Mouse (Mus musculus) MEL (cell line): ENCODE measurements around the gene Gjc1. TPM values are rescaled to one million over a fixed set of nuclear protein-coding genes. Genes with fewer than 3 reads are reported as not detected.

Experiments used
- DNase-seq: peaks from one replicate; pipeline ENCODE4 v3.0.0; 2011; ENCODE audit warnings: low read depth, low spot score
- H3K27ac ChIP-seq: 2 replicates; pipeline ENCODE4 v1.5.1; 2012; ENCODE audit warnings: low read depth, mild to moderate bottlenecking, control low read depth, low read length, moderate library complexity; ENCODE audit not compliant: control insufficient read depth
- H3K27me3 ChIP-seq, 2 experiments: fragments of 150-350 bp in 1 of 2; sonication (generic) in 1 of 2; 2 replicates each; pipeline ENCODE4 v1.6.1; 2012; ENCODE audit warnings: low read length in 2 of 2, mild to moderate bottlenecking in 2 of 2, improper control_type of control experiment in 1 of 2, moderate library complexity in 1 of 2; ENCODE audit not compliant: insufficient read depth in 2 of 2, control insufficient read depth in 1 of 2
- H3K36me3 ChIP-seq, 2 experiments: 2 replicates each; pipeline ENCODE4 v1.6.1; 2012 to 2014; ENCODE audit warnings: low read length in 2 of 2, improper control_type of control experiment in 1 of 2, inconsistent platforms in 1 of 2, mild to moderate bottlenecking in 1 of 2; ENCODE audit not compliant: insufficient read depth in 2 of 2, control insufficient read depth in 1 of 2
- H3K4me1 ChIP-seq, 2 experiments: fragments of 150-350 bp in 1 of 2; sonication (generic) in 1 of 2; 2 replicates each; pipeline ENCODE4 v1.6.1; 2012; ENCODE audit warnings: low read length in 2 of 2, improper control_type of control experiment in 1 of 2, mild to moderate bottlenecking in 1 of 2; ENCODE audit not compliant: insufficient read depth in 2 of 2, control insufficient read depth in 1 of 2
- H3K4me3 ChIP-seq, 2 experiments: fragments of 150-350 bp in 1 of 2; sonication (generic) in 1 of 2; 2 replicates each; pipeline ENCODE4 v1.5.1; 2012; ENCODE audit warnings: low read depth in 2 of 2, low read length in 2 of 2, mild to moderate bottlenecking in 2 of 2, moderate library complexity in 2 of 2, control low read depth in 1 of 2, improper control_type of control experiment in 1 of 2; ENCODE audit not compliant: control insufficient read depth in 1 of 2, insufficient read depth in 1 of 2
- H3K79me2 ChIP-seq: 2 replicates; pipeline ENCODE4 v1.6.1; 2012; ENCODE audit warnings: mild to moderate bottlenecking, low read length, moderate library complexity; ENCODE audit not compliant: control insufficient read depth, poor library complexity, insufficient read depth
- H3K9ac ChIP-seq: 2 replicates; pipeline ENCODE4 v1.6.1; 2012; ENCODE audit warnings: low read depth, mild to moderate bottlenecking, control low read depth, low read length, moderate library complexity; ENCODE audit not compliant: control insufficient read depth, poor library complexity, severe bottlenecking
- H3K9me3 ChIP-seq: fragments of 150-350 bp; sonication (generic); replicated peaks from 2 replicates; pipeline ENCODE4 v1.6.1; 2012; ENCODE audit warnings: mild to moderate bottlenecking, low read length, improper control_type of control experiment, moderate library complexity; ENCODE audit not compliant: insufficient read depth
- BHLHE40 ChIP-seq: IDR thresholded peaks from 2 replicates; pipeline ENCODE4 v1.6.1; 2012; ENCODE audit warnings: low read depth, mild to moderate bottlenecking, inconsistent platforms, low read length, improper control_type of control experiment, borderline replicate concordance
- GABPA ChIP-seq: IDR thresholded peaks from 2 replicates; pipeline ENCODE4 v1.6.1; 2012; ENCODE audit warnings: low read depth, mild to moderate bottlenecking, inconsistent platforms, low read length, improper control_type of control experiment, moderate library complexity
- JUND ChIP-seq: IDR thresholded peaks from 2 replicates; pipeline ENCODE4 v1.6.1; 2011; ENCODE audit warnings: low read depth, mild to moderate bottlenecking, improper control_type of control experiment, low read length
- MEF2A ChIP-seq: IDR thresholded peaks from 2 replicates; pipeline ENCODE4 v1.6.1; 2014; ENCODE audit warnings: low read depth, mild to moderate bottlenecking, inconsistent platforms, low read length, improper control_type of control experiment; ENCODE audit not compliant: poor library complexity, insufficient replicate concordance, severe bottlenecking; ENCODE audit errors: extremely low read depth
- MXI1 ChIP-seq: IDR thresholded peaks from 2 replicates; pipeline ENCODE4 v1.6.1; 2011; ENCODE audit warnings: mild to moderate bottlenecking, low read depth, low read length, improper control_type of control experiment
- MYB ChIP-seq: IDR thresholded peaks from 2 replicates; pipeline ENCODE4 v1.6.1; 2011; ENCODE audit warnings: mild to moderate bottlenecking, low read depth, low read length, improper control_type of control experiment
- POLR2AphosphoS2 ChIP-seq: IDR thresholded peaks from 2 replicates; pipeline ENCODE4 v1.6.1; 2011; ENCODE audit warnings: low read length, improper control_type of control experiment
- POLR2AphosphoS5 ChIP-seq: IDR thresholded peaks from 2 replicates; pipeline ENCODE4 v1.6.1; 2012; ENCODE audit warnings: low read depth, borderline replicate concordance, mild to moderate bottlenecking, inconsistent platforms, low read length, moderate library complexity, mixed read lengths
- RCOR1 ChIP-seq: IDR thresholded peaks from 2 replicates; pipeline ENCODE4 v1.6.1; 2012; ENCODE audit warnings: low read depth, mild to moderate bottlenecking, inconsistent platforms, low read length, improper control_type of control experiment
- SIN3A ChIP-seq: IDR thresholded peaks from 2 replicates; pipeline ENCODE4 v1.6.1; 2012; ENCODE audit warnings: low read length, improper control_type of control experiment, inconsistent platforms
- USF1 ChIP-seq: IDR thresholded peaks from 2 replicates; pipeline ENCODE4 v1.6.1; 2014; ENCODE audit warnings: low read depth, mild to moderate bottlenecking, inconsistent platforms, low read length, improper control_type of control experiment, moderate library complexity
- USF2 ChIP-seq, 2 experiments: IDR thresholded peaks; 2 replicates each; pipeline ENCODE4 v1.6.1; 2011 to 2012; ENCODE audit warnings: improper control_type of control experiment in 2 of 2, low read length in 2 of 2, borderline replicate concordance in 1 of 2, inconsistent platforms in 1 of 2, low read depth in 1 of 2, mild to moderate bottlenecking in 1 of 2; ENCODE audit not compliant: insufficient read depth in 1 of 2
- polyA plus RNA-seq, 2 experiments: library from polyadenylated mRNA; stranded (reverse) in 1 of 2; unstranded in 1 of 2; fragments of >175 nt in 1 of 2; fragments of >200 nt in 1 of 2; gene quantifications; 2 replicates each; pipeline versions ENCODE4 v1.2.1 to v1.2.4; 2012; ENCODE audit warnings: low replicate concordance in 2 of 2, low read depth in 1 of 2; ENCODE audit not compliant: insufficient read length in 2 of 2, insufficient read depth in 1 of 2, missing spikeins in 1 of 2
- total RNA-seq: library from RNA; depleted of rRNA; stranded (reverse); fragments of 300-350 nt; gene quantifications from 2 replicates; pipeline ENCODE4 v1.2.3, GENCODE M21; 2012; rRNA removed

The Gjc1 gene
- total and polyA plus RNA-seq, 3 experiments, result not detected

- no peak overlapping the region for H3K27ac ChIP-seq
- DNase-seq, result no peak
- no peaks in the 10 kb centered on the region for H3K4me1 ChIP-seq
- H3K36me3 ChIP-seq, result no peaks in the 10 kb centered on the region
- H3K9me3 ChIP-seq, result no peaks in the 10 kb centered on the region
- no peaks in the 10 kb centered on the region for H3K79me2 ChIP-seq
- TF ChIP-seq JUND (no peak), MXI1 (no peak), POLR2AphosphoS2 (no peak), BHLHE40 (no peak), POLR2AphosphoS5 (no peak), USF2 (IDR thresholded peaks at IDR 0.05; ENCODE audit: borderline replicate concordance in 1 of 2, insufficient read depth in 1 of 2, low read depth in 1 of 2, low read length in 2 of 2) (no peak), SIN3A (no peak), USF1 (no peak), GABPA (no peak), MEF2A (no peak), RCOR1 (no peak), MYB (no peak)
- no peak overlapping the region for H3K9ac ChIP-seq
- H3K27me3 ChIP-seq, result peaks cover 15 to 19% of the 10 kb centered on the region in 2 experiments
- H3K4me3 ChIP-seq, result no peak overlapping the region
Observed at GRCm38 (mm10) chr11:102749712-102750111, 69.8 kb downstream of the Gjc1 start.

Other genes starting within 250 kb of the Gjc1 start
- gene Gm11627, start 240.2 kb downstream of the Gjc1 start, total RNA-seq, result 0.33 and 0.35 TPM in 2 replicates
- gene Gm11627, start 240.2 kb downstream of the Gjc1 start, polyA plus RNA-seq, result under 1 TPM in 1 of 2 experiments, not detected in 1; 0.13 TPM
- not detected in 2 replicates for gene Fzd2, start 215.3 kb downstream of the Gjc1 start, total RNA-seq
- gene Fzd2, start 215.3 kb downstream of the Gjc1 start, polyA plus RNA-seq, result not detected
- gene Meioc, start 156.0 kb downstream of the Gjc1 start, total RNA-seq, result not detected in 2 replicates
- under 1 TPM in 1 of 2 experiments, not detected in 1; 0.06 TPM for gene Meioc, start 156.0 kb downstream of the Gjc1 start, polyA plus RNA-seq
- gene Ccdc43, start 121.9 kb downstream of the Gjc1 start, total RNA-seq, result 35.2 and 41.7 TPM in 2 replicates
- gene Ccdc43, start 121.9 kb downstream of the Gjc1 start, polyA plus RNA-seq, result 10 to 100 TPM in 1 of 2 experiments, not detected in 1; 39.3 TPM
- gene Adam11, start 58.3 kb downstream of the Gjc1 start, total RNA-seq, result 0.08 and 0.13 TPM in 2 replicates
- gene Adam11, start 58.3 kb downstream of the Gjc1 start, polyA plus RNA-seq, result under 1 TPM in 1 of 2 experiments, not detected in 1; 0.36 TPM
- not detected in 2 replicates for gene Higd1b, start 16.1 kb upstream of the Gjc1 start, total RNA-seq
- not detected for gene Higd1b, start 16.1 kb upstream of the Gjc1 start, polyA plus RNA-seq
- gene Eftud2, start 61.3 kb upstream of the Gjc1 start, total RNA-seq, result 261 and 266 TPM in 2 replicates
- 1,000 to 10,000 TPM in 1 of 2 experiments, 100 to 1,000 TPM in 1; 424 to 1,215 TPM for gene Eftud2, start 61.3 kb upstream of the Gjc1 start, polyA plus RNA-seq
- 1.6 and 2.1 TPM in 2 replicates for gene Ccdc103, start 61.5 kb upstream of the Gjc1 start, total RNA-seq
- gene Ccdc103, start 61.5 kb upstream of the Gjc1 start, polyA plus RNA-seq, result 1 to 10 TPM in 1 of 2 experiments, not detected in 1; 1.4 TPM
- 0.08 TPM in 1 of 2 replicates, not detected in the other for gene Fam187a, start 65.5 kb upstream of the Gjc1 start, total RNA-seq
- under 1 TPM in 1 of 2 experiments, not detected in 1; 0.08 TPM for gene Fam187a, start 65.5 kb upstream of the Gjc1 start, polyA plus RNA-seq
- gene Gfap, start 81.2 kb upstream of the Gjc1 start, total RNA-seq, result 1.3 and 2.0 TPM in 2 replicates
- 1 to 10 TPM in 1 of 2 experiments, not detected in 1; 2.5 TPM for gene Gfap, start 81.2 kb upstream of the Gjc1 start, polyA plus RNA-seq
- gene Kif18b, start 105.4 kb upstream of the Gjc1 start, total RNA-seq, result 36.1 and 40.8 TPM in 2 replicates
- 100 to 1,000 TPM in 1 of 2 experiments, 10 to 100 TPM in 1; 45.7 to 116 TPM for gene Kif18b, start 105.4 kb upstream of the Gjc1 start, polyA plus RNA-seq
- not detected in 2 replicates for gene C1ql1, start 127.0 kb upstream of the Gjc1 start, total RNA-seq
- gene C1ql1, start 127.0 kb upstream of the Gjc1 start, polyA plus RNA-seq, result not detected
- gene Nmt1, start 208.5 kb upstream of the Gjc1 start, total RNA-seq, result 70.5 and 85.1 TPM in 2 replicates
- gene Nmt1, start 208.5 kb upstream of the Gjc1 start, polyA plus RNA-seq, result 100 to 1,000 TPM in 1 of 2 experiments, 10 to 100 TPM in 1; 29.8 to 147 TPM
- 15.6 and 16.2 TPM in 2 replicates for gene Dcakd, start 208.6 kb upstream of the Gjc1 start, total RNA-seq
- gene Dcakd, start 208.6 kb upstream of the Gjc1 start, polyA plus RNA-seq, result 100 to 1,000 TPM in 1 of 2 experiments, 10 to 100 TPM in 1; 82.3 to 112 TPM